Mouse (Mus musculus): ENCODE results near the gene Eomes.

Eomes gene

DNA sequence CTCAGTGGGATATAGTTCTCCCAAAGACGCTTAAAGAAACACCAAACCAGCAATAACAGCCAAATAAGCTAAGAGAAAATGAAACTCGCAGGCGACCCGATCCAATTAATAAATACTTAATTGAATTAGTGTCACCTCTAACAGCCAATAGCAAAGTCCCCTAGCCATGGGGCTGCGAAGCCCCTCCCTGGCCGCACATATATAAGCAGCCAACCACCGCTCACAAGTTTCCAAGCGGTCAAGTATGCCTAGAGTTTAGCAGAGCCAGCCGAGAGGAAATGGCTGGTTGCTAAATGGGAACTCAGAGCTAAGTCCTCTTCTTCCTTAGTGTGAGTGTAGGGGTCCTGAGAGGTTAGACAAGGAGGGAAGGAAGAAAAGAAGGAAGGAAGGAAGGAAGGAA is at the start of gene Eomes:
TSS of gene Eomes (plus strand) at position 252 of the 400 bp plus-strand sequence.
- DNase-seq: peak; percentile 19

DNA sequence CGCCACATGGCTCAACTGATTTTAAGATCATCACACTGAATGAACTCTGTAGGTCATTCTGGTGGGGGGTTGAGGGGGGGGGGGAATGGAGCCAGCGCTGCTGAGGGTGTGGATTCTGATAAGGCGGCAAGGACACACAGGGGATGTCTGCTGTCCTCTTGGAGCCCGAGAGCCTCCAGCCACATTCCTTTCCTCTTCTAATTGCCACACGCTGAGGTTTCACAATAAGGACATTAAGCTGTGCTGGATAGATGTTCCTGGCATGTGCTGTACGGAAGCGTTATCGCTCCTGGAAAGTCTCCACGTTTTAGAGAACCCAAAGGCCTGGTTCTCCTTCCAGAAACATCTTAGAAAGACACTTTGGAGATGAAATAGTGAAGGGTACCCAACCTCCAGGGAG is 33.2 kb upstream of the Eomes start:
- no peak for DNase-seq

DNA sequence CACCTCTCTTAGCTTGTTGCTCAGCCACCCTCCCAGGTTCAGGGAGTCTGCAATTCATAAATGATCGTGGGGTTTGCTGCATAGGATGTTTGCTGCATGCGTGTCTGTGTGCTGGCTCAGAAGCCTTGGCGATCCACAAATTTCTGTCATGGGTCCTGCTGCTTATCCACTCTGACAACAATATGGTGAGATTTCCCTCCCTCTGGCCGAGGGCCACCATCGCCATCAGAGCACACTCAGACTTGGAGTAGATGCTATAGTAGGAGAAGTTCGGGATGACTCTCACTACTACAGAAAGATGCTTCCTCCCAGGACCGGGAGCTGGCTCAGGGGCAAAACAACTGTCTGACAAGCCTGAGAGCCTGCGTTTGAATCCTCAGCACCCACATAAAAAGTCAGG is 28.7 kb upstream of the Eomes start:
- no peak for DNase-seq

DNA sequence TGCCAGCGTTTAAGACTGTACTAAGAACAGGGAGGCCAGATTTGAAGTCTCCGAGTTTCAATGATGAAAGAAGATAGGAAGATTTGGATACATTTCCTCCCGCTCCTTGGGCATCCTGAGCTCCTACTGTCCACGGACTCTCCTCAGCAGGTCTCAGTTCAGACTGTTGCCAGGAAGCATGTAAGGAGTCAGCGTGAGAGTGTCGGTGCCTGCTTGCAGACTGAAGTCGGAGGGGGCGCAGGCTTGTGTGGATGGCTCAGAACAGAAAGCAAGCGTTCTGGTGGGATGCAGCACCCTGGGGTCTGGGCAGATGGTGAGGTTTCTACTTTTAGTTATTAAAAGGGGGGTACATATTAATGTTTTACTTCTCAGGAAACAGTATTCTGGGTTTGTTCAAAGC is 24.6 kb upstream of the Eomes start:
- DNase-seq: peak; percentile 3

DNA sequence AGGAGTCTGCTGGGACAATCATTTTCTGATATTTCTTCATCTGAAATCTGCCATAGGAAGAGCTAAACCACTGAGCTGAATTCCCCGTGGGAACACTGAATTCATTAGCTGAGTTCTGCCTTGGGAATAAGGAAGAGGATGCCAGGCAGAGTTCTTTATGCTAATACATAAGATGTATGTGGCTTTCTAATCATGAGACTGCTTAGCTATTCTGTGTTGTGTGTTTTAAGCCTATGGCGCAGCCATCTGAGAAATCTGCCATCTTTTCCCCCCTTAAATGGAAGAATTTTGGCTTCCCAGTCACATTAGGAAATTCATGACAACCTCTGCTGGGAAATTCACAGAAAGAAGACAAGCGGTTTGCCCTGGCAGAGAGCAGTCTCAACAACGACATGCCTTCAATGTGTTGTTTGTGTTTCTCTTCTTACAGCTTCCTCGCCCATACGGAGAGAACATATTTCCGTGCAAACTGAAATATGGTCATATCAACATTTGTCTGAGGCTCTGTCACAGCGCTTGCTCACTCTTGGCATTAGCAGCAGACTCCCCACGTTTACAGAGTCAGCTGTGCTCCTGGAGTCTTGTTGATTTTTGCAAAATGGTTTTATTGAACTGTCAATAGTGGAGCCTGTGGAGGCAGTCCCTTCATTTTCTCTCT is 22.7 kb upstream of the Eomes start:
- no peak for DNase-seq

DNA sequence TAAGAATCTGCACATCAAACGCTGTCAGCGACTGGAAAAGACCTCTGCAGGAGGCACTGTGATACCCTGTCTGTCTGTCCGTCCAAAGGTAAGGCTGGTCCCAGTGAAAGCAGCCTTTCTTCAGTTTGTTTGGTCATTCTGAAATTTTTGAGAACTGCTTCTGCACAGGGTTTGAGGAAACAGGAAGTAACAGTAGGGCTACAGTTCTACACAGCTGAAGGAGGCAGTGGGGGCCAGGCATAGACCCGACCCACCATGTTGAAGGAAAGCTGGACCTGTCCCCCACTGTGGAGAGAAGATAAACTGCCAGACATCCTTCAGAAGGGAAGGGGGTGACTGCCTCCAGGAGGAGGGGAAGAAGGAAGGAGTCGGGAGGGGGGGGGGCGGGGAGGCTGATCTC is 21.6 kb upstream of the Eomes start:
- no peak for DNase-seq

DNA sequence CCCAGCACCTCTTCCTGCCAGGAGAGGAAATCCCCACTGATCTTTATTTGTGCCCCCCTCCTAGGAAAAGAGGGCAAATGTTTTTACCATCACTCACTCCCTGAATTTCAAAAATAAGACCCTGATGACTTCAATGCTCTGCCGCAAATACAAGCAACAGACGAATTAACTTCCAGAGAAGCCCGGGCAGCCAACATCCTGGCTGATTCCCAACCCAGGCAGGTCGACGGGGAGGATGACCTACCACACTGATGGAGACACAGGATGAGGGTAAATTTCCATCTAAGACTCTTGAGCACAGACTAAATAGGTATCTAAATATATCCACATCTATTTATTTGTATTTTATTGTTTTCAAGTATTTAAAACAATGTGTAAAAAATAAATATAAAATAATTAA is 20.0 kb upstream of the Eomes start:
- no peak for DNase-seq

DNA sequence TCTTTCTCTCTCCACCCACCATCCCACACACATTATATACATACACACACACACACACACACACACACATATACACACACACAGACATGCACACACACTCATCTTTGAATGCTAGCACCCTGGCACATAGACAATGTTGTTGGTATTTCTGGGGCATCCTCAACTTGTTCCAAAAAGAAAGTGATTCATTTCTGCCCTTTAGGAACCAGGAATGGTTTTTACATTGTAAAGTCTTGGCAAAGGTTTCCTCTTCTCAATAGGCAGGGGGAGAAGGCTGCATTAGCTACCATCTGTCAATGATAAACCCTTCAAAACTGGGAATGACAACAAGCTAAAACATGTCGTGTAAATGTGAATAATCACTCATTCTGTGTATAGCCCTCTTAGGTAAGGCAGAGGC is 14.0 kb upstream of the Eomes start:
- no peak for DNase-seq

DNA sequence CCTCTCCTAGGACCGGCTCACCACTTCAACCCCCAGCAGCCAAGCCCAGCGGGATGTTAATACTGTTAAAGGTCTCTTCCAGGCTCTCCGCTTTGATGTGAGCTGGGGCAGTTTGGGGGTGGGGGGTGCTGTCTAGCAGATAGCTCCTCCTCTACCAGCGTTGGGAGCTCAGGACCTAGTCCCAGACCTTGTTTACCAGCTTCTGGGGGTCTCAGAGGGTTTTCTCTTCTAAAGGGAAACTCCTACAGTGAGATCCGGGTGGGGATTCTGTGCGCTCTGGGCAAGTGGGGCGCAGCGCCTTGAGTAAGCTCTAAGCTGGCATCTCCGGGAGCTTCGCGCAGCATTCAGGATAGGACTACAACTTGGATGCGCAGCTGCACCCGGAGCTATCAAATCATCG is 9.7 kb upstream of the Eomes start:
- DNase-seq: no peak

DNA sequence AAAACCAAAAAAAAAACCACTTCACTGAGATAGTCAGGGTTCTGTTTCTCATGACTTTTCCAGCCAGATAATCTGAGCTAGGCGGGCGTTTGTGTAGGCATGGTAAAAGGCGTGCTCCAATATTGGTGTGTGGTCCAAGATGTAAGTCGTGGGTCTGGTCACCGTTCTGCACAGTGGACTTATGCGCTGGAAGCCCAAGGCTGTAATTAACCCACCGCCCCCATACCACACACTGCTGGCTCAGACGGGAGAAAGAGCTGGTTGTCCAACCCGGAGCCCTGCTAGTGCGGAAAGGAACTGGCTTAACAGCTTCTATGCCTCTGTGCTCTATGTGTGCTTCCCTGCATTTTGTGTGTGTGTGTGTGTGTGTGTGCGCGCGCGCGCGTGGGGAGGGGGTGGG is 8.7 kb upstream of the Eomes start:
- no peak for DNase-seq

DNA sequence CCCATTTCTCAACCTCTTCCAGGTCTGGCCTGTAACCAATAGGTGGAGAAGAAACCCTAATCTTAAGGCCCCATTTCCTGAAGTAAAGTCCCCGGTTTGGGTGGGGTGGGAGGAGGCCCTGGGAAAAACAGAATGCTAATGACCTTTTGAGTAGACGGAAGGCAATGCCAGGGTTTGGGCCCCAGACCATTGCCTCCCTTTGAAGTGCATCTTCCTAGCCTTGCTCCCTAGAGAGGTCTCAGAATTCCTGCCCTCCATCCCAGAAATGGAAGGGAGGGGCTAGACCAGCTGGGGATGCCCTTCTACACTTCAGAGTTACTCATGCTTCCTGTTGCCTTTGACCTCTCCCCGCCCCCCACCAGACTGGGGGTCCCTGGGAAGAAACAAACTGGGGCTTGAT is 6.7 kb upstream of the Eomes start:
- DNase-seq: no peak

DNA sequence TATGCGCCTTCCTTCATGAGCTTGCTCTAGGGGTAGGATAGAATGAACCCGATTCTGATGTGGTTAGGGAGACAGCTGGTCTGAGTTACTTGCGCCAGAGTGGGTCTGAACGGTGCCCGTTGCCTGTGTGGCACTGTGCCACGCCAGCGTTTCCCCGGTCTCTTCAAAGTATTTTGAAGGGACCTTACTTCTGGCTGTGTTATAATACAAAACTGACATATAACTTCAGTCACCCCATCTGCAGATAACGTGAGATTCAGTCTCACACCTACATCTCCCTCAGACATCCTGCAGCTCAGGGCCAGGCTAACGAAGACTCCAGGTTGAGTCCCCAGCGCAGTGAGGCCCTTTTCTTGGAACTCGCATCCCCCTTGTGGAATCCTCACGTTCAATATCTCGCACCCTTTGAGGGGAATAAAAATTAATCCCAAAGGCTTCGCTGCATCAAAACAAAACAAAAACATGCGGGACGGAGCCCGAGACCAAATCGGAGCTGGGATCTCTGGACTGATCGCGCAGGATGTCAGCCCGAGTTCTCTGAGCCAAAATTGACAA is 1.7 kb upstream of the Eomes start:
- DNase-seq: no peak

DNA sequence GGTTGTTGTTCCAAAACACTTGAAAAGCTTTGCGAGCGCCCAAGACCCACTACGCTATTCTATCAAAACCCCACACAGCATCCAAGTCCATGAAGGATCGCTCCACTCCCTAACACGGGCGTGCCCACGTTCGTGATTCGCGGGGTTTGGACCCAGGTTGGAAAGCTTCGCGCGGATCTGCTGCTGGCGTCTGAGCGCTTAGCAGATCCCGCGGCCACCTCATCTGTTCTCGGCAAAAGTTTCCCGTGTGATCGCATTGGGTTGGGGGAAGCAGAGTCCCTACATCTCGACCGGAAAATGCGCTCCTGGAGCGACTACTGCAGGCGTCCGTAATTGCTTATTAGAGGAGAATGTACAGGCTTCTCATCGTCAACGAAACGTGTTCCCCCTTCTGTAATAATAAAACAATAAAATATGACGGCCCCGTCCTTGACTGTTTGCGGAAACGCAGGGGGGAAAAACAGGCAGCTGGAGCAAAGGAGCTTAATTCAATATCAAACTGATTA is 1.2 kb upstream of the Eomes start:
- no peak for DNase-seq

DNA sequence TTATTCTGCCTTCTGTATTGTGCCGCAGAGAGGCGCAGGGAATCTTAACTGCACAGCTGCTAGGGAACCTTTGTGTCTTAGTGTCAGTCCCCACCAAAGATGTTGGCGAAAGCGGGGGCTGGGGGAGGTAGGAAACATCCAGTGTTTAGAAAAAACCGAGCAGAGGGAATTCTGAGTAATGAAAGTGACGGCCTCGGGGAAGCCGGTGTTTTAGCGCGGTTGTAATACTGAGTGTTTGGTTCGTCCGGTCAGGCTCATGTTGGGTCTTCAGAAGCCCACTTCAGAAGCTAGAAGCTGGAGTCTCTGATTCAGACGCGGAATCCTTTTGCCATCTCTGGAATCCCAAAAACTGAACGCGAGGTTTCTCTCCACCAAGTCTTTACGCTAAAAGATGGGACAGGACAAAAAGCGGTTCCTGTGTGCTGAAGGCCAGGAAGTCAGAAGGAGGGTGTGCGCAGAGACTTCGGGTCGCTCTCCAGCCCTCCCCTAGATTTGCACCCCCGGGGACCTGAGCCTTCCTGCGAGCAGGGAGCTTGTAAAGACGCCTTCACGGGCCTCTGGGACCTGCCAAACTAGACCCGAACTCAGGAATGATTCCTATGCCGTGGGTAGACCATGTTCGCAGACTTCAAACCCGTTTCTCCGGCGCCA is 606 bp upstream of the Eomes start:
- peak; percentile 14 for DNase-seq

DNA sequence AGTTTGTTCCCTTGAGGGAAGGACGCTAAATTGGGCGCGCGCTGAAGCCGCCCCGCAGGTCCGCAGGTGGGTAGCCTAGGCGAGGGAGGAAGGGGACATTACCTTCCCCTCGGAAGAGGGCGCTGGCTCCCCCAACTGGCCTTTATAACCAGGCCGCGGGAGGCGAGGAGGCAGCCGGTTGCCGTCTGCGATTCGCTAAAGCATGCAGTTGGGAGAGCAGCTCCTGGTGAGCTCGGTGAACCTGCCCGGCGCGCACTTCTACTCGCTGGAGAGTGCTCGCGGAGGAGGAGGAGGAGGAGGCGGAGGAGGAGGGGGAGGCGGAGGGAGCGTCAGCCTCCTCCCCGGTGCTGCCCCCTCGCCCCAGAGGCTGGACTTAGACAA is 436 bp downstream of the Eomes start:
- peak; percentile 31 for DNase-seq

DNA sequence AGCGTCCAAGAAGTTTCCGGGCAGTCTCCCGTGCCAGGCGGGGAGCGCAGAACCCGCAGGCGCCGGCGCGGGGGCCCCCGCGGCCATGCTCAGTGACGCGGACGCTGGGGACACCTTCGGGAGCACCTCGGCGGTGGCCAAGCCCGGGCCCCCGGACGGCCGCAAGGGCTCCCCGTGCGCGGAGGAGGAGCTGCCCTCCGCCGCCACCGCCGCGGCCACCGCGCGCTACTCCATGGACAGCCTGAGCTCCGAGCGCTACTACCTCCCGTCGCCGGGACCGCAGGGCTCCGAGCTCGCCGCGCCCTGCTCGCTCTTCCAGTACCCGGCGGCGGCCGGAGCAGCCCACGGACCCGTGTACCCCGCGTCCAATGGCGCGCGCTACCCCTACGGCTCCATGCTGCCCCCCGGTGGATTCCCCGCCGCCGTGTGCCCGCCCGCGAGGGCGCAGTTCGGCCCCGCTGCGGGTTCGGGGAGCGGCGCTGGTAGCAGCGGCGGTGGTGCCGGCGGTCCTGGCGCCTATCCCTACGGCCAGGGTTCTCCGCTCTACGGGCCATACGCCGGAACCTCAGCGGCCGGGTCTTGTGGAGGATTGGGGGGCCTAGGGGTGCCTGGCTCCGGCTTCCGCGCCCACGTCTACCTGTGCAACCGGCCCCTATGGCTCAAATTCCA is 961 bp downstream of the Eomes start:
- DNase-seq: no peak

DNA sequence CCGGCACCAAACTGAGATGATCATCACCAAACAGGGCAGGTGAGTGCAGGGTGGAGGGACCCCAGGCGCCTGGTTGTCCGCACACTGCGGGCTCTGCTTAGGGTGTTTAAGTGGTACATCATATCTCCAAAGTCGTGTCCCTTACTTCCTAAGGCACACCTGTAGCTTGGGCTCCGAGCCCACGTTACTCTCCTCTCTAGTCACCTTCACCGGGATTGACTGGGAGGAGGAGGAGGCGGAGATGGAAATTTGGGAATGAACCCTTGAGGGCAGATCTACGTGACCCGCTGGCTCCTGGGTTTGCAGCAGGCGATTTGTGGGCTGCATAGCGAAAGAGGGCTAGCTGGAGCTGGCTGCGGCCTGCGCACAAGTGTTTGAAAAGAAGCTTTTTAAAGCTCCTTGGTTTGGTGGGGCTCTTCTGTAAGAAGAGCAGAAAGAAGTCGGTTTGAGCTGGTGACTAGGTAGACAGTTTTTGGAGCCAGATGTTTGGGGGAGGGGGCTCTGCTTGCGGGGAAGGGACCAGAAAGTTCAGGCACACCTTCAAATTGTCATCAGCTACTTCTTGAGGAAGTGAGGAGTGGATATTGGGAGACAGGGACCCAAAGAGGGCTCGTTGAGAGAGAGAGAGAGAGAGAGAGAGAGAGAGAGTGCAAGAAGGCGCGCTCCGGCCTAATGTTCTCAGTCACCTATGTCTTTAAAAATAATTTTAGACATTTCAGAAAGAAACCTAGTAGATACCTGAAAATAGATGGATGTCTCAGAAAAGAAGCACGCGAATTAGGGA is 1.7 kb downstream of the Eomes start:
- DNase-seq: no peak

DNA sequence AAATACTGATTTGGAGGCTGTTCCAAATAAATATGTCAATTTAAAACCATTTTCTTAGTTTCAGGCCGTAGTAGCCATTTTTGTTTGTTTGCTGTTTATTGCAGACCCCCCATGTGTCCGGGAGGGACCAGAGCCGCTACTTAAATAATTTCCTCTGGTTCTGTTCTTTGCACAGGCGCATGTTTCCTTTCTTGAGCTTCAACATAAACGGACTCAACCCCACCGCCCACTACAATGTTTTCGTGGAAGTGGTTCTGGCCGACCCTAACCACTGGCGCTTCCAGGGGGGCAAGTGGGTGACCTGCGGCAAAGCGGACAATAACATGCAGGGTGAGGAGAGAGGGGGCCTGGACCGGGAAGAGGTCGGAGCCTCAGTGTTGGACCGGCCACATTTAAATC is 2.3 kb downstream of the Eomes start:
- DNase-seq: no peak

DNA sequence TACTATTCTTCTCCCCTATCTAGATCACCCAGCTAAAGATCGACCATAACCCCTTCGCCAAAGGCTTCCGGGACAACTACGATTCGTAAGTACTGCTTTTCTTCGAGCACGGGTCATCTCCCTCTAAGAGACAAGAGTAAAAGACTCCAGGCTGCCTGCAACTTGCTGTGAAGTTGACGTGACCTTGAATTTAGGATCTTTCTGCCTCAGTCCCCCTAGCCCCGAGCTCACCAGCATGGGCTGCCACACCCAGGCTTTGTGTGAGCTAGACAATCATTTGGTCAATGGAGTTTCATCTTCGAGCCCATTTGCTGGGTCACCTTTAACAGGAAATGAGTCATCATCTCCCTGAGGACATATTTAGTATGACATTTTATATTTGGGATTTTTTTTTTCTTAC is 4.2 kb downstream of the Eomes start:
- DNase-seq: no peak

DNA sequence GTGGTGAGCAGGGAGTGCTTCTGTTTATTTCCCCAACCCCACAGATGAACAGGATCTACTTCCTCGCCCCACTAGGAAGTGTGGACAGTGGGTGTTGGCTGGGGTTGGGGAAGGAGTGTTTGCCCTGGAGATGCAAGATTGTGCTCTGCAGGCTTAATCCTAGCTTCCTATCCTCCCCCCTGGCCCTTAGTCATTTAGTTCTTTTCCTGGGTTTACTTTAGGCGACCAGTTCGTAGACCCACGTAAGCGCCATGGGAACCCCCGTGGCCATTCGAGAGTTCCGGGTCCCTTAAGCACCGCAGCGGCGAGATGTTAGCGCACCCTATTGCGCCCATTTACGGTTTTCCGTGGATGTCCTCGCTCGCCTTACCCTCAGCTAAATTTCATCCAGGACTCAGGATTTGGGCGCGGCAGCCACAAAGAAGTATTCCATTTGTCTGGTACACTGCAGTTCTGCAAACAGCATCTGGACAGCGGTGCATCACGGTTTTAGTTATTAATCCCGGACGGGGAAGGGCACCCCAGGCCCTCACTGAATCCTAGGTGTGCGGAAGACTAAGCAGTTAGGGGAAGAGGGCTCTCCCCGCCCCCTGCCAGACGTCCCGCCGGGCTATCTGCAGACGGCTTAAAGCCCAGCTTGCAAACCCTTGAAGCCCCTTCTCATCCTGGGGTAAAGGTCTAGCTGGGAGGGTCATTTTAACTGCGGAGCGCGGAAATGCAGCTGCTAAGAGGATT is 8.5 kb downstream of the Eomes start:
- DNase-seq: no peak

DNA sequence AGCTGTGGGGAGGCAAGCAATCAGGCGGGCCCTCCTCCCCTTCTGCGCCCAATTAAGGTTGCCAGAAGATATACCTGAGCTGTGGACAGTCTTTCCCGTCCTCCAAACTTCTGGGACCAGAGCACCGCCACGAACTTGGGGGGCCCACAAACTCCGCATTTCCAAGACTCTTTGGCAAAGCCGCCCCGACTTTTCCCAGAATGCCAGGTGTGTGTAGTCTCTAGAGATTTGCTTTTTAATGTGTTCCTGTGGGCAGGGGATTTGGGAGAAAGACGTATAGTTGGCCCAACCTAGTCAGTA is 9.0 kb downstream of the Eomes start:
- DNase-seq: no peak

DNA sequence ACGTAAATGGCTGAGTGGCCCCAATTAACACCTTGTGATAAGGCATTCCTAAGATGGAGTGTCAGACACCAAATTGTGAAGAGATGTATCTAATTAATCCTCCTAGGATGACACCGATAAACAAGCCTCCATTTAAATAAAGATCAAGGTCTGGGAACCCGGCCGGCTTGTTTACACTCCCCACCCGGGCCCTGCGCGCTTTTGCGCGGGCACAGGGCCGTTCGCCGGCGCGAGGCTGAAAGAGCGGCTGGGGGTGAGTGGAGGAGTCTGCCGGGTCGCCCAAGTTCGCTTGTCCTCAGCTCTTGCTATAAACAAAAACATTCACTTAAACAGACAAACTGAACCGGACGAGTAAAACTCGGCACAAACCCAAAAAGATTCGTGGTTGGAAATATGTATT is 9.6 kb downstream of the Eomes start:
- no peak for DNase-seq
